Mouse (Mus musculus): ENCODE data around the gene Mosmo. TPM values are rescaled to one million over a fixed set of nuclear protein-coding genes. Genes with fewer than 3 reads are reported as not detected.

Gene Mosmo
- polyA plus RNA-seq, 1 experiment from 2014 or later, result 13.4 TPM

GRCm38 (mm10) chr7:120677764-120678531, 530 bp downstream of the Mosmo start:
- H3K36me3 ChIP-seq, result no peaks in the 10 kb centered on the region
- H3K4me1 ChIP-seq (replicated peaks), result peaks cover 41% of the 10 kb centered on the region
- peak; percentile 68 for ATAC-seq (ENCODE audit: low FRiP score)
- H3K9ac ChIP-seq, result peak overlapping the region; percentile 95
- H3K27me3 ChIP-seq, result no peaks in the 10 kb centered on the region
- 2% methylated on average over 42 of the region's 42 CpGs for WGBS
- H3K27ac ChIP-seq, result peak overlapping the region; percentile 91
- peak overlapping the region; percentile 80 for H3K4me2 ChIP-seq
- H3K4me3 ChIP-seq, result peak overlapping the region; percentile 92
- H3K9me3 ChIP-seq, result no peaks in the 10 kb centered on the region

- no peaks in the 10 kb centered on the region for H3K27me3 ChIP-seq
- WGBS, result 67% methylated on average over 8 of the region's 8 CpGs
- ATAC-seq (ENCODE audit: low FRiP score), result no peak
- no peaks in the 10 kb centered on the region for H3K9me3 ChIP-seq
- no peak overlapping the region for H3K27ac ChIP-seq
- peak overlapping the region; percentile 80 for H3K4me2 ChIP-seq
- peak overlapping the region; percentile 92 for H3K4me3 ChIP-seq
- peak overlapping the region; percentile 95; the same call in 1 of the 2 replicates for H3K9ac ChIP-seq
- H3K4me1 ChIP-seq (replicated peaks), result peaks cover 41% of the 10 kb centered on the region
- H3K36me3 ChIP-seq, result no peaks in the 10 kb centered on the region
Measured at GRCm38 (mm10) chr7:120679023-120679422, 1.6 kb downstream of the Mosmo start.

- Histone ChIP-seq H3K9ac (no peak overlapping the region), H3K4me1 (replicated peaks) (peaks cover 40% of the 10 kb centered on the region), H3K27me3 (no peaks in the 10 kb centered on the region), H3K4me2 (no peak overlapping the region), H3K36me3 (no peaks in the 10 kb centered on the region), H3K9me3 (no peaks in the 10 kb centered on the region), H3K27ac (no peak overlapping the region), H3K4me3 (no peak overlapping the region)
- no peak for ATAC-seq (ENCODE audit: low FRiP score)
- 84% methylated on average over 4 of the region's 4 CpGs for WGBS
Measured at GRCm38 (mm10) chr7:120682002-120682401, 4.6 kb downstream of the Mosmo start.

- H3K4me2 ChIP-seq, result no peak overlapping the region
- no peak for ATAC-seq (ENCODE audit: low FRiP score)
- H3K27ac ChIP-seq, result 0 out of 2 replicates have a peak overlapping the region, but pooled peaks have one; percentile 1
- no peak overlapping the region for H3K4me3 ChIP-seq
- H3K9ac ChIP-seq, result no peak overlapping the region
- no peaks in the 10 kb centered on the region for H3K9me3 ChIP-seq
- H3K4me1 ChIP-seq (replicated peaks), result peaks cover 26% of the 10 kb centered on the region
- WGBS, result 89% methylated on average over 2 of the region's 2 CpGs
- H3K36me3 ChIP-seq, result no peaks in the 10 kb centered on the region
- H3K27me3 ChIP-seq, result no peaks in the 10 kb centered on the region
Measured at GRCm38 (mm10) chr7:120684731-120685161, 7.3 kb downstream of the Mosmo start.

- ATAC-seq (ENCODE audit: low FRiP score), result no peak
- Histone ChIP-seq H3K9me3 (no peaks in the 10 kb centered on the region), H3K4me2 (no peak overlapping the region), H3K27me3 (no peaks in the 10 kb centered on the region), H3K36me3 (no peaks in the 10 kb centered on the region), H3K4me3 (no peak overlapping the region), H3K9ac (0 out of 2 replicates have a peak overlapping the region, but pooled peaks have one; percentile 29), H3K4me1 (replicated peaks) (peaks cover 22% of the 10 kb centered on the region), H3K27ac (0 out of 2 replicates have a peak overlapping the region, but pooled peaks have one; percentile 1)
- 89% methylated on average over 6 of the region's 6 CpGs for WGBS
Measured at GRCm38 (mm10) chr7:120685227-120685626, 7.8 kb downstream of the Mosmo start.

GRCm38 (mm10) chr7:120690634-120691033, 13.2 kb downstream of the Mosmo start:
- 73% methylated on average over 4 of the region's 4 CpGs for WGBS
- peaks cover 9% of the 10 kb centered on the region; the same call in 1 of the 2 replicates for H3K4me1 ChIP-seq (replicated peaks)
- no peaks in the 10 kb centered on the region for H3K9me3 ChIP-seq
- no peak for ATAC-seq (ENCODE audit: low FRiP score)
- H3K36me3 ChIP-seq, result peaks cover 7% of the 10 kb centered on the region
- no peak overlapping the region for H3K27ac ChIP-seq
- H3K9ac ChIP-seq, result no peak overlapping the region
- H3K4me2 ChIP-seq, result no peak overlapping the region
- H3K27me3 ChIP-seq, result no peaks in the 10 kb centered on the region
- H3K4me3 ChIP-seq, result no peak overlapping the region

- Histone ChIP-seq H3K4me2 (no peak overlapping the region), H3K27me3 (no peaks in the 10 kb centered on the region), H3K4me3 (no peak overlapping the region), H3K9me3 (no peaks in the 10 kb centered on the region), H3K4me1 (replicated peaks) (0 out of 2 replicates have a peak, but pooled peaks cover 8% of the 10 kb centered on the region), H3K9ac (no peak overlapping the region), H3K27ac (no peak overlapping the region), H3K36me3 (peaks cover 13% of the 10 kb centered on the region)
- ATAC-seq (ENCODE audit: low FRiP score), result no peak
- 97% methylated on average over 5 of the region's 5 CpGs for WGBS
Measured at GRCm38 (mm10) chr7:120693831-120694375, 16.5 kb downstream of the Mosmo start.

GRCm38 (mm10) chr7:120695196-120695595, 17.8 kb downstream of the Mosmo start:
- WGBS, result 16% methylated on average over 6 of the region's 6 CpGs

GRCm38 (mm10) chr7:120695641-120696040, 18.2 kb downstream of the Mosmo start:
- WGBS, result 62% methylated on average over 1 of the region's 1 CpGs
- Histone ChIP-seq H3K4me1 (replicated peaks) (0 out of 2 replicates have a peak, but pooled peaks cover 6% of the 10 kb centered on the region), H3K27ac (no peak overlapping the region), H3K36me3 (peaks cover 13% of the 10 kb centered on the region), H3K4me3 (no peak overlapping the region), H3K9me3 (no peaks in the 10 kb centered on the region), H3K27me3 (no peaks in the 10 kb centered on the region), H3K9ac (no peak overlapping the region), H3K4me2 (no peak overlapping the region)
- no peak for ATAC-seq (ENCODE audit: low FRiP score)

More at GRCm38 (mm10) chr7:120695196-120695595, 17.8 kb downstream of the Mosmo start:
- peaks cover 13% of the 10 kb centered on the region for H3K36me3 ChIP-seq
- H3K4me2 ChIP-seq, result no peak overlapping the region
- no peak overlapping the region for H3K27ac ChIP-seq
- H3K4me3 ChIP-seq, result no peak overlapping the region
- H3K4me1 ChIP-seq (replicated peaks), result 0 out of 2 replicates have a peak, but pooled peaks cover 6% of the 10 kb centered on the region
- H3K9me3 ChIP-seq, result no peaks in the 10 kb centered on the region
- no peak overlapping the region for H3K9ac ChIP-seq
- ATAC-seq (ENCODE audit: low FRiP score), result no peak
- no peaks in the 10 kb centered on the region for H3K27me3 ChIP-seq

GRCm38 (mm10) chr7:120696331-120696730, 18.9 kb downstream of the Mosmo start:
- Histone ChIP-seq H3K9ac (no peak overlapping the region), H3K4me1 (replicated peaks) (0 out of 2 replicates have a peak, but pooled peaks cover 6% of the 10 kb centered on the region), H3K4me2 (no peak overlapping the region), H3K9me3 (no peaks in the 10 kb centered on the region), H3K4me3 (no peak overlapping the region), H3K27ac (no peak overlapping the region), H3K27me3 (no peaks in the 10 kb centered on the region), H3K36me3 (peaks cover 13% of the 10 kb centered on the region)
- no peak for ATAC-seq (ENCODE audit: low FRiP score)
- WGBS, result 91% methylated on average over 2 of the region's 2 CpGs

GRCm38 (mm10) chr7:120699586-120699985, 22.2 kb downstream of the Mosmo start:
- Histone ChIP-seq H3K27me3 (no peaks in the 10 kb centered on the region), H3K27ac (no peak overlapping the region)

GRCm38 (mm10) chr7:120703888-120704287, 26.5 kb downstream of the Mosmo start:
- 89% methylated on average over 3 of the region's 3 CpGs for WGBS
- Histone ChIP-seq H3K9me3 (no peaks in the 10 kb centered on the region), H3K9ac (no peak overlapping the region), H3K4me3 (no peak overlapping the region), H3K4me2 (no peak overlapping the region), H3K36me3 (no peaks in the 10 kb centered on the region), H3K27ac (no peak overlapping the region), H3K4me1 (replicated peaks) (0 out of 2 replicates have a peak, but pooled peaks cover 3% of the 10 kb centered on the region), H3K27me3 (no peaks in the 10 kb centered on the region)
- no peak for ATAC-seq (ENCODE audit: low FRiP score)

More at GRCm38 (mm10) chr7:120699586-120699985, 22.2 kb downstream of the Mosmo start:
- H3K4me2 ChIP-seq, result no peak overlapping the region
- H3K36me3 ChIP-seq, result peaks cover 6% of the 10 kb centered on the region; the same call in 1 of the 2 replicates
- H3K9me3 ChIP-seq, result no peaks in the 10 kb centered on the region
- WGBS, result 92% methylated on average over 6 of the region's 6 CpGs
- 0 out of 2 replicates have a peak, but pooled peaks cover 6% of the 10 kb centered on the region for H3K4me1 ChIP-seq (replicated peaks)
- ATAC-seq (ENCODE audit: low FRiP score), result no peak
- no peak overlapping the region for H3K9ac ChIP-seq
- H3K4me3 ChIP-seq, result no peak overlapping the region
